Mouse (Mus musculus) gastrocnemius, postnatal 36 days (tissue): ENCODE results near the gene Gm10065. TPM values are rescaled to one million over a fixed set of nuclear protein-coding genes. Genes with fewer than 3 reads are reported as not detected.

ENCODE experiments used
- DNase-seq, 2 experiments: peaks; one replicate each; pipeline ENCODE4 v3.0.0; 2022
- intact Hi-C: fragments of 180-260 bp; cut with DNase I; formaldehyde crosslinking; loops from one replicate; pipeline ENCODE4 v1.15.1; 2025
- microRNA-seq, 2 experiments: library from miRNA; unstranded; fragments of <30 nt; microRNA quantifications; one replicate each; pipeline ENCODE4 v1.2.0; 2021
- total RNA-seq, 2 experiments: library from RNA; stranded (reverse); gene quantifications; 2 replicates each; pipeline ENCODE4 v1.2.3; 2021

Gm10065 gene
- total RNA-seq, 2 experiments from 2014 or later = not detected

- intact Hi-C loops = no loop called here
- DNase-seq = peak; percentile 12 to 22
These were observed 38.6 kb downstream of the Gm10065 start, which contains the start of gene Pgbd1 for GRCm38 (mm10) chr13:21440503-21441206. Gene Pgbd1 (minus strand): TSS chr13:21441058.

- no peak for DNase-seq
- intact Hi-C loops = no loop called here
These were observed 43.8 kb downstream of the Gm10065 start for GRCm38 (mm10) chr13:21435476-21435875.

Small RNA genes lying within 50 kb of the gene (microRNA-seq; reads per million reads assigned to microRNA genes)
- gene Mir1896 = 0 reads per million in 2 experiments

Other genes with a start within 250 kb of the Gm10065 start
- gene Gpx5, start 186.7 kb downstream of the Gm10065 start, total RNA-seq = not detected
- gene Gpx6, start 167.3 kb downstream of the Gm10065 start, total RNA-seq = not detected
- gene Olfr1367, start 132.5 kb downstream of the Gm10065 start, total RNA-seq = not detected
- gene Zscan12, start 116.6 kb downstream of the Gm10065 start, total RNA-seq = 1 to 10 TPM; 4.7 to 6.7 TPM
- 10 to 100 TPM; 14.7 to 14.9 TPM for gene Zkscan3, start 76.7 kb downstream of the Gm10065 start, total RNA-seq
- gene Pgbd1, start 38.4 kb downstream of the Gm10065 start, total RNA-seq = under 1 TPM; 0.20 to 0.36 TPM
- gene Zscan26, start 25.7 kb downstream of the Gm10065 start, total RNA-seq = 10 to 100 TPM in 1 of 2 experiments, 1 to 10 TPM in 1; 8.8 to 11.9 TPM
- under 1 TPM in 1 of 2 experiments, not detected in 1; 0.17 TPM for gene Nkapl, start 10.9 kb downstream of the Gm10065 start, total RNA-seq
- gene Zkscan4, start 534 bp downstream of the Gm10065 start, total RNA-seq = under 1 TPM; 0.25 to 0.43 TPM
- gene AK157302, start 15.8 kb upstream of the Gm10065 start, total RNA-seq = 10 to 100 TPM; 21.6 to 22.8 TPM
- gene Gm11273, start 22.0 kb upstream of the Gm10065 start, total RNA-seq = 100 to 1,000 TPM; 119 to 122 TPM
- 1 to 10 TPM; 4.0 to 6.2 TPM for gene Zkscan8, start 51.7 kb upstream of the Gm10065 start, total RNA-seq
- not detected for gene Olfr1366, start 63.4 kb upstream of the Gm10065 start, total RNA-seq
- not detected for gene Olfr1535, start 80.5 kb upstream of the Gm10065 start, total RNA-seq
- not detected for gene Olfr1364, start 102.3 kb upstream of the Gm10065 start, total RNA-seq
- gene Olfr1362, start 134.6 kb upstream of the Gm10065 start, total RNA-seq = not detected
- not detected for gene Olfr11, start 163.1 kb upstream of the Gm10065 start, total RNA-seq
- gene Olfr1361, start 183.9 kb upstream of the Gm10065 start, total RNA-seq = not detected
- not detected for gene Olfr1360, start 198.0 kb upstream of the Gm10065 start, total RNA-seq
- gene Olfr1359, start 218.7 kb upstream of the Gm10065 start, total RNA-seq = not detected
- gene Hist1h2bl, start 236.7 kb upstream of the Gm10065 start, total RNA-seq = 10 to 100 TPM; 10.7 to 18.2 TPM
- 1 to 10 TPM; 3.3 to 8.8 TPM for gene Hist1h2ai, start 237.0 kb upstream of the Gm10065 start, total RNA-seq
- gene Hist1h3h, start 238.2 kb upstream of the Gm10065 start, total RNA-seq = 10 to 100 TPM; 12.6 to 15.0 TPM
- gene Hist1h2bm, start 242.6 kb upstream of the Gm10065 start, total RNA-seq = 1 to 10 TPM; 2.0 to 3.5 TPM